Mouse (Mus musculus): ENCODE measurements around the gene Tenm4.

DNA sequence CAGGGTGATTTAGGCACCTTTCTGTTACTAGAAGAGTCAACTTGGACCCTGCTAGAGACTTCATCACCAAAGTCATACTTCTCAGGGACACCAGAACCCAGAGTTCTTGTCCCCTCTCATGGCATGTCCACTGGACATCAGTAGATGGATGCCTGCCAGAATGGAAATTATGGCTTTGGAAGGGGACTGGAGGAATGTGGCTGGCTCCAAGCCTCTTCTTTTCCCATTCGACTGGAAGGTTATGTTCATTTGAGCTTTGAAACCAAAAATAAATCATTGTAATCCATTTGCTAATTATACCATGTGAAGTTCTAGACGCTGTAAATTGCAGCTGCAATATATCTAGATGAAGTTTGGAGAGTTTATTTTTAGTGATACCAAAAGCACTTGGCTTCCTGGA lies 320.9 kb downstream of the Tenm4 start:
- TF ChIP-seq CTCF (IDR thresholded peaks at IDR 0.05; ENCODE audit: extremely low read depth, insufficient read length, insufficient replicate concordance, low read depth, low read length) (no peak), POLR2A (IDR thresholded peaks at IDR 0.05; ENCODE audit: low read depth, low read length) (no peak)
